10 mouse cellular contexts compared by ENCODE assay signal in the genomic region with DNA sequence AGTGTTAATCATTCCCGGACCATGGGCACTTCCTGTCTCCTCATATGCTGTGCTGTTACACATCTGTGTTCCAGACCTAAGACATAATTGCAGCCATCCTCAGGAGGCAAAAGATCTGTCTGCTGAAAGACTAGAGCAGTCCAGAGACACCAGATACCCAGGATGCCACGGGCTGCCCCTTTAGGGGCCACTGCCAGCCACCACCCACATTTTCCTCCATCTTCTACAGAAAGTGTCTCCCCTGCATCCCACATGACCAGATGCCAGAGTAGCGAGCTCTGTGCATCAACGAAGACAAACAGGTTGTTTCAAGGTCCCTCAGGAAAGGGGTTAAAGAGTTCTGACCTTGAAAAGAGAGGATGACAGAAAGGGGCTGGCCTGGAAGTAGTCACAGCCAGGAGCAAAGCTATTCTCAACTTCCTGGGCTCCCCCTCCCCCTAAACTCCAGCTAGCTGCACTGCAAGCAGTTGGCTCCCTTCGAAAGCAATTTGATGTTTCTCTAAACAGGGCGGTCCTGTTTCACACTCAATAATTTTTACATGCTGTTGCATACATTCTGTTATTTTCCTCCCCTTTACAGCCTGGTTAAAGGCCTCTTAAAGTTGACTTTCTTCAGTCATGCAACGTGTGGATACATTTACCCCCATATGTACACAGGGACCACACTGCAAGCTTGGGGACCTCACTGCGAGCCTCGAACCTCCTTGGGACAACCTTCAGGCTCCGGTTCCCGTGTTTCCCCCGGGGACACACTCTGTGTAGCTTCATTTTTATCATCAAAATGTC. TPM values are rescaled to one million over a fixed set of nuclear protein-coding genes. Genes with fewer than 3 reads are reported as not detected.
DNase-seq lines count a peak whose midpoint lies in the region; ATAC-seq and TF ChIP-seq lines count a peak whose summit lies in the region.
"Had no signal": no experiment of that assay in that cellular context is flagged by ENCODE, and none has a peak within 500 bp of the region (broad histone marks: within the 10 kb centered on the region; RNA-seq: fewer than 3 reads in every experiment).

No protein-coding gene starts in this region.

- no peaks in the 10 kb centered on the region for H3K9me3 ChIP-seq in heart, embryonic 11.5 days (replicated peaks; ENCODE audit: control insufficient read depth, low read length)
- no peaks in the 10 kb centered on the region for H3K9me3 ChIP-seq in lung, postnatal 0 days (ENCODE audit: low read length)
- no peaks in the 10 kb centered on the region for H3K9me3 ChIP-seq in intestine, embryonic 14.5 days (ENCODE audit: control insufficient read depth, low read length)
- no peaks in the 10 kb centered on the region for H3K9me3 ChIP-seq in stomach, embryonic 16.5 days (replicated peaks; ENCODE audit: control insufficient read depth, low read length)
- H3K9me3 ChIP-seq: hindbrain, embryonic 15.5 days had no signal

- H3K36me3 ChIP-seq in heart, embryonic 11.5 days (ENCODE audit: control insufficient read depth, insufficient read depth, low read length), result no peaks in the 10 kb centered on the region
- no peaks in the 10 kb centered on the region for H3K36me3 ChIP-seq in lung, postnatal 0 days (ENCODE audit: insufficient read depth, low read length)
- no peaks in the 10 kb centered on the region for H3K36me3 ChIP-seq in intestine, embryonic 14.5 days (ENCODE audit: control insufficient read depth, insufficient read depth, low read length)
- H3K36me3 ChIP-seq in stomach, embryonic 16.5 days (ENCODE audit: control insufficient read depth, insufficient read depth, low read length), result no peaks in the 10 kb centered on the region
- H3K36me3 ChIP-seq: hindbrain, embryonic 15.5 days had no signal

- H3K4me2 ChIP-seq in heart, embryonic 11.5 days, result no peak overlapping the region
- no peak overlapping the region for H3K4me2 ChIP-seq in lung, postnatal 0 days (replicated peaks; ENCODE audit: low read depth, low read length)
- 0 out of 2 replicates have a peak overlapping the region, but pooled peaks have one; percentile 16 for H3K4me2 ChIP-seq in intestine, embryonic 14.5 days (ENCODE audit: low read length)
- peak overlapping the region; percentile 13; the same call in 1 of the 2 replicates for H3K4me2 ChIP-seq in stomach, embryonic 16.5 days (ENCODE audit: low read depth, low read length)
- H3K4me2 ChIP-seq: hindbrain, embryonic 15.5 days had no signal

- peak overlapping the region; percentile 77 for H3K27ac ChIP-seq in heart, embryonic 11.5 days (ENCODE audit: low read depth, low read length)
- H3K27ac ChIP-seq in lung, postnatal 0 days (ENCODE audit: low read length), result peak overlapping the region; percentile 29
- H3K27ac ChIP-seq in intestine, embryonic 14.5 days (ENCODE audit: low read depth), result peak overlapping the region; percentile 71
- peak overlapping the region; percentile 88 for H3K27ac ChIP-seq in stomach, embryonic 16.5 days (ENCODE audit: low read length)
- H3K27ac ChIP-seq: hindbrain, embryonic 15.5 days had no signal

- 54% methylated on average over 12 of the region's 12 CpGs for WGBS in heart, embryonic 11.5 days (ENCODE audit: insufficient replicate concordance)
- 38% methylated on average over 12 of the region's 12 CpGs for WGBS in lung, postnatal 0 days
- WGBS in intestine, embryonic 14.5 days, result 34% methylated on average over 12 of the region's 12 CpGs
- whole genome bisulfite sequencing in stomach, embryonic 16.5 days, result 38% methylated on average over 12 of the region's 12 CpGs

- no peaks in the 10 kb centered on the region for H3K27me3 ChIP-seq in heart, embryonic 11.5 days (ENCODE audit: control insufficient read depth, insufficient read depth, low read length)
- H3K27me3 ChIP-seq in lung, postnatal 0 days (replicated peaks; ENCODE audit: insufficient read depth, low read length), result no peaks in the 10 kb centered on the region
- H3K27me3 ChIP-seq in intestine, embryonic 14.5 days (replicated peaks; ENCODE audit: control insufficient read depth, insufficient read depth, low read length), result no peaks in the 10 kb centered on the region
- no peaks in the 10 kb centered on the region for H3K27me3 ChIP-seq in stomach, embryonic 16.5 days (ENCODE audit: control insufficient read depth, insufficient read depth, low read length)
- H3K27me3 ChIP-seq: hindbrain, embryonic 15.5 days had no signal

- intact Hi-C loops in heart, postnatal 10 days (cut with DNase I), result no loop called here

- TF ChIP-seq CTCF in lung, postnatal 0 days (IDR thresholded peaks at IDR 0.05), result no peak

- no peak for ATAC-seq in heart, embryonic 11.5 days (replicated peaks; ENCODE audit: insufficient number of reproducible peaks, low FRiP score, low TSS enrichment)
- ATAC-seq in lung, postnatal 0 days, result peak; percentile 24
- ATAC-seq in intestine, embryonic 14.5 days (replicated peaks; ENCODE audit: low FRiP score, low TSS enrichment, low read depth), result no peak
- 0 out of 2 replicates have a peak, but pooled peaks have one; percentile 19 for ATAC-seq in stomach, embryonic 16.5 days (ENCODE audit: insufficient read depth, low FRiP score)

- no peak for DNase-seq in heart, postnatal 10 days
- DNase-seq in lung, postnatal 0 days (ENCODE audit: low spot score), result peak; percentile 72
- no peak for DNase-seq in lung, adult 18-20 months
- DNase-seq in intestine, embryonic 14.5 days (ENCODE audit: low spot score), result no peak
- DNase-seq in adrenal gland, adult 18-20 months (ENCODE audit: low spot score in 2 of 2), result no peak
- no peak for DNase-seq in thymus, postnatal 14 days
- DNase-seq: midbrain, embryonic 14.5 days had no signal

- H3K4me3 ChIP-seq in heart, embryonic 11.5 days (ENCODE audit: low read depth, low read length), result no peak overlapping the region
- H3K4me3 ChIP-seq in lung, postnatal 0 days (ENCODE audit: low read depth, low read length), result no peak overlapping the region
- no peak overlapping the region for H3K4me3 ChIP-seq in intestine, embryonic 14.5 days (ENCODE audit: low read depth, low read length)
- H3K4me3 ChIP-seq in stomach, embryonic 16.5 days (replicated peaks; ENCODE audit: low read length), result no peak overlapping the region
- H3K4me3 ChIP-seq: hindbrain, embryonic 15.5 days had no signal

- TF ChIP-seq EP300 in lung, postnatal 0 days (IDR thresholded peaks at IDR 0.05), result no peak

- no peak overlapping the region for H3K9ac ChIP-seq in heart, embryonic 11.5 days (ENCODE audit: low read depth, low read length)
- 0 out of 2 replicates have a peak overlapping the region, but pooled peaks have one; percentile 12 for H3K9ac ChIP-seq in lung, postnatal 0 days (replicated peaks; ENCODE audit: low read depth)
- H3K9ac ChIP-seq in intestine, embryonic 14.5 days (ENCODE audit: low read length), result no peak overlapping the region
- H3K9ac ChIP-seq in stomach, embryonic 16.5 days (ENCODE audit: low read length), result peak overlapping the region; percentile 12; the same call in 1 of the 2 replicates
- H3K9ac ChIP-seq: hindbrain, embryonic 15.5 days had no signal

- H3K4me1 ChIP-seq in heart, embryonic 11.5 days (ENCODE audit: control insufficient read depth, insufficient read depth, low read length), result peaks cover 41% of the 10 kb centered on the region
- peaks cover 29% of the 10 kb centered on the region; the same call in 1 of the 2 replicates for H3K4me1 ChIP-seq in lung, postnatal 0 days (ENCODE audit: insufficient read depth, low read depth, low read length)
- peaks cover 51% of the 10 kb centered on the region for H3K4me1 ChIP-seq in intestine, embryonic 14.5 days (replicated peaks; ENCODE audit: control insufficient read depth, insufficient read depth, low read length)
- peaks cover 36% of the 10 kb centered on the region for H3K4me1 ChIP-seq in stomach, embryonic 16.5 days (ENCODE audit: control insufficient read depth, insufficient read depth, low read length)
- H3K4me1 ChIP-seq: hindbrain, embryonic 15.5 days had no signal

RNA-seq across cellular contexts. Expression of a gene that starts 13.9 kb away (rescaled TPM):
- 40.6 and 51.0 TPM in 2 replicates for polyA plus RNA-seq in heart, embryonic 11.5 days (2014; fragmentation: Nextera tagmentation; extraction: Ambion mirVana)
- total RNA-seq in heart, postnatal 10 days (2021), result 100 to 1,000 TPM; 697 to 713 TPM
- polyA plus RNA-seq in lung, postnatal 0 days (2015; fragmentation: Nextera tagmentation; extraction: Ambion mirVana), result 183 and 189 TPM in 2 replicates
- polyA plus RNA-seq in intestine, embryonic 14.5 days (2014; fragmentation: Nextera tagmentation; extraction: Ambion mirVana), result 52.9 and 58.4 TPM in 2 replicates
- 57.3 and 65.2 TPM in 2 replicates for polyA plus RNA-seq in stomach, embryonic 16.5 days (2015; fragmentation: Nextera tagmentation; extraction: Ambion mirVana)
- 100 to 1,000 TPM; 131 to 150 TPM for total RNA-seq in adrenal gland, adult 18-20 months (2021)

RNA-seq across cellular contexts. Expression of a gene that starts 13.9 kb away (rescaled TPM):
- 150 and 187 TPM in 2 replicates for polyA plus RNA-seq in heart, embryonic 11.5 days (2014; fragmentation: Nextera tagmentation; extraction: Ambion mirVana)
- 1,000 to 10,000 TPM; 1,260 to 1,378 TPM for total RNA-seq in heart, postnatal 10 days (2021)
- polyA plus RNA-seq in lung, postnatal 0 days (2015; fragmentation: Nextera tagmentation; extraction: Ambion mirVana), result 346 and 376 TPM in 2 replicates
- 228 TPM in 2 replicates for polyA plus RNA-seq in intestine, embryonic 14.5 days (2014; fragmentation: Nextera tagmentation; extraction: Ambion mirVana)
- 207 and 211 TPM in 2 replicates for polyA plus RNA-seq in stomach, embryonic 16.5 days (2015; fragmentation: Nextera tagmentation; extraction: Ambion mirVana)
- 100 to 1,000 TPM; 250 to 364 TPM for total RNA-seq in adrenal gland, adult 18-20 months (2021)

Comparison
In these comparisons a context has a peak if more than half of its experiments do, and no peak if none do; other contexts are left out.
1. ATAC-seq: peak in lung, postnatal 0 days (single experiment) and stomach, embryonic 16.5 days (single experiment); none in heart, embryonic 11.5 days (single experiment) and intestine, embryonic 14.5 days (single experiment).
2. H3K27ac ChIP-seq: peak in every context shown above with its lines; median percentile 88 in stomach, embryonic 16.5 days; 77 in heart, embryonic 11.5 days; 71 in intestine, embryonic 14.5 days; 29 in lung, postnatal 0 days.
3. H3K4me2 ChIP-seq: peak in intestine, embryonic 14.5 days (single experiment) and stomach, embryonic 16.5 days (single experiment); none in heart, embryonic 11.5 days (single experiment) and lung, postnatal 0 days (single experiment).
4. H3K9ac ChIP-seq: peak in lung, postnatal 0 days (single experiment) and stomach, embryonic 16.5 days (single experiment); none in heart, embryonic 11.5 days (single experiment) and intestine, embryonic 14.5 days (single experiment).